ENCODE assay signal across 9 mouse cellular contexts in the genomic region with DNA sequence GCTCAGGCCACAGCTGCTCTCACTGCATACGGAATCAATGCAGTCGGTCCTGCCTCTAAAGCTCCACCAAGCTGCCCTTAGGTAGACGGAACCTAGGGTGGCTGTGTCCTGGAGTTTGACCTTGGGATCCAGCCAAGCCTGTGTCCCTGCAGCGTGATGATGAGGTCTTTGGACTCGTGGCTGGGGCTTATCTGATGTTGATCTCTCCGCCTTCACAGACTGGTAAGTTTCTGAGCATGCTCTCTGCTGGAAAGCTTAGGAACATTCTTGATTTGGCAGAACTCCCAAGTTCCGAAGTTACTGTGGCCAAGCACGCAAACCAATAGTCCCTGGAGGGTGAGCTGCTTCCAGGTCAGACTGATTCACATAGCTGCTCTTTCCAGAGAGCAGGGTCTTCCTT. TPM values are rescaled to one million over a fixed set of nuclear protein-coding genes. Genes with fewer than 3 reads are reported as not detected.
DNase-seq lines count a peak whose midpoint lies in the region; ATAC-seq lines count a peak whose summit lies in the region.
"Had no signal": no experiment of that assay in that cellular context is flagged by ENCODE, and none has a peak within 500 bp of the region (broad histone marks: within the 10 kb centered on the region; RNA-seq: fewer than 3 reads in every experiment).

No protein-coding gene starts in this region.

- no peak overlapping the region for H3K4me3 ChIP-seq in kidney, embryonic 15.5 days (replicated peaks)
- H3K4me3 ChIP-seq: limb, embryonic 12.5 days had no signal

- H3K9me3 ChIP-seq in kidney, embryonic 15.5 days (replicated peaks) = peaks cover 4% of the 10 kb centered on the region; the same call in 1 of the 2 replicates

- H3K9ac ChIP-seq in kidney, embryonic 15.5 days = no peak overlapping the region
- H3K9ac ChIP-seq: limb, embryonic 12.5 days had no signal

- peaks cover 30% of the 10 kb centered on the region for H3K36me3 ChIP-seq in kidney, embryonic 15.5 days

- peak overlapping the region; percentile 59 for H3K27ac ChIP-seq in kidney, embryonic 15.5 days
- H3K27ac ChIP-seq: limb, embryonic 12.5 days had no signal

- 56% methylated on average over 8 of the region's 8 CpGs for WGBS in kidney, embryonic 15.5 days

- no peaks in the 10 kb centered on the region for H3K27me3 ChIP-seq in kidney, embryonic 15.5 days
- H3K27me3 ChIP-seq: limb, embryonic 12.5 days had no signal

- peak; percentile 90 for DNase-seq in gastrocnemius, adult 18-20 months (ENCODE audit: low spot score)
- DNase-seq in gastrocnemius, postnatal 10 days = no peak
- peak; percentile 85 for DNase-seq in gastrocnemius, postnatal 25 days
- peak; percentile 87 for DNase-seq in lung, postnatal 25 days (ENCODE audit: low spot score)
- DNase-seq in natural killer cell, adult 2 months (ENCODE audit: low spot score in 2 of 2) = no peak
- no peak for DNase-seq in c-Kit-positive CD71-positive TER-119-positive erythroid progenitor cells, embryonic 14.5 days (ENCODE audit: low spot score)

- H3K4me2 ChIP-seq in kidney, embryonic 15.5 days = no peak overlapping the region
- H3K4me2 ChIP-seq: limb, embryonic 12.5 days had no signal

- peak; percentile 30; the same call in 1 of the 2 replicates for ATAC-seq in kidney, embryonic 15.5 days (replicated peaks; ENCODE audit: low FRiP score)
- no peak for ATAC-seq in erythroid progenitor cell, adult 5-6 weeks (replicated peaks; ENCODE audit: low FRiP score, poor library complexity, severe bottlenecking)

- peaks cover 34% of the 10 kb centered on the region for H3K4me1 ChIP-seq in kidney, embryonic 15.5 days

RNA-seq across cellular contexts. Expression of a gene that starts 13.1 kb away (rescaled TPM):
- total RNA-seq in gastrocnemius, adult 18-20 months (2021) = 1 to 10 TPM; 2.3 to 3.0 TPM
- total RNA-seq in gastrocnemius, postnatal 10 days (2021) = 1 to 10 TPM; 4.9 to 6.8 TPM
- 1 to 10 TPM in 1 of 2 experiments, under 1 TPM in 1; 0.97 to 7.1 TPM for total RNA-seq in gastrocnemius, postnatal 25 days (2021)
- polyA plus RNA-seq in kidney, embryonic 15.5 days (2015; fragmentation: Nextera tagmentation; extraction: Ambion mirVana) = 2.9 and 3.6 TPM in 2 replicates
- total RNA-seq in erythroid progenitor cell, adult 5-6 weeks (2015; ENCODE audit: low replicate concordance) = 0.72 and 1.3 TPM in 2 replicates
- total RNA-seq in erythroid progenitor cell, adult 5-6 weeks (2017; ENCODE audit: low replicate concordance) = 0.45 and 0.90 TPM in 2 replicates

RNA-seq across cellular contexts. Expression of a gene that starts 32.2 kb away (rescaled TPM):
- total RNA-seq in gastrocnemius, adult 18-20 months (2021) = 1 to 10 TPM; 6.0 to 6.4 TPM
- 10 to 100 TPM; 19.8 to 21.4 TPM for total RNA-seq in gastrocnemius, postnatal 10 days (2021)
- 1 to 10 TPM; 6.9 to 8.6 TPM for total RNA-seq in gastrocnemius, postnatal 25 days (2021)
- polyA plus RNA-seq in kidney, embryonic 15.5 days (2015; fragmentation: Nextera tagmentation; extraction: Ambion mirVana) = 67.4 and 70.0 TPM in 2 replicates
- total RNA-seq in erythroid progenitor cell, adult 5-6 weeks (2015; ENCODE audit: low replicate concordance) = 1.7 and 11.2 TPM in 2 replicates
- total RNA-seq in erythroid progenitor cell, adult 5-6 weeks (2017; ENCODE audit: low replicate concordance) = 3.5 and 4.6 TPM in 2 replicates

RNA-seq across cellular contexts. Expression of a gene that starts 47.4 kb away (rescaled TPM):
- 10 to 100 TPM; 35.4 to 40.1 TPM for total RNA-seq in gastrocnemius, adult 18-20 months (2021)
- total RNA-seq in gastrocnemius, postnatal 10 days (2021) = 10 to 100 TPM; 48.2 to 49.3 TPM
- 10 to 100 TPM; 30.1 to 35.8 TPM for total RNA-seq in gastrocnemius, postnatal 25 days (2021)
- polyA plus RNA-seq in kidney, embryonic 15.5 days (2015; fragmentation: Nextera tagmentation; extraction: Ambion mirVana) = 132 and 141 TPM in 2 replicates
- 82.2 and 110 TPM in 2 replicates for total RNA-seq in erythroid progenitor cell, adult 5-6 weeks (2015; ENCODE audit: low replicate concordance)
- total RNA-seq in erythroid progenitor cell, adult 5-6 weeks (2017; ENCODE audit: low replicate concordance) = 101 and 110 TPM in 2 replicates

RNA-seq across cellular contexts. Expression of a gene that starts 48.4 kb away (rescaled TPM):
- total RNA-seq in gastrocnemius, adult 18-20 months (2021) = 1 to 10 TPM; 3.0 to 4.1 TPM
- total RNA-seq in gastrocnemius, postnatal 10 days (2021) = 1 to 10 TPM; 3.4 to 3.8 TPM
- 1 to 10 TPM; 2.9 to 3.2 TPM for total RNA-seq in gastrocnemius, postnatal 25 days (2021)
- 10.1 and 11.8 TPM in 2 replicates for polyA plus RNA-seq in kidney, embryonic 15.5 days (2015; fragmentation: Nextera tagmentation; extraction: Ambion mirVana)
- total RNA-seq in erythroid progenitor cell, adult 5-6 weeks (2015; ENCODE audit: low replicate concordance) = 0.84 and 3.6 TPM in 2 replicates
- total RNA-seq in erythroid progenitor cell, adult 5-6 weeks (2017; ENCODE audit: low replicate concordance) = 2.0 and 6.9 TPM in 2 replicates

Comparison
In these comparisons a context has a peak if more than half of its experiments do, and no peak if none do; other contexts are left out.
1. DNase-seq: peak in gastrocnemius, adult 18-20 months (single experiment), gastrocnemius, postnatal 25 days (single experiment) and lung, postnatal 25 days (single experiment); none in gastrocnemius, postnatal 10 days (single experiment), natural killer cell, adult 2 months (0 of 2) and c-Kit-positive CD71-positive TER-119-positive erythroid progenitor cells, embryonic 14.5 days (single experiment).